Mouse (Mus musculus) kidney, embryonic 15.5 days (tissue): ENCODE data around the gene Hs6st3. TPM values are rescaled to one million over a fixed set of nuclear protein-coding genes. Genes with fewer than 3 reads are reported as not detected.

Experiments used
- ATAC-seq: fragments of 200-750 bp; cut with Nextera tagmentation; replicated peaks from 2 replicates; pipeline ENCODE4 v1.8.0; 2017; ENCODE audit warnings: moderate TSS enrichment; ENCODE audit not compliant: low FRiP score
- H3K27ac ChIP-seq: fragments of 300-500 bp; sonication (generic); 2 replicates; pipeline ENCODE4 v1.5.1; 2015; ENCODE audit warnings: mild to moderate bottlenecking, inconsistent platforms
- H3K27me3 ChIP-seq: fragments of 300-500 bp; sonication (generic); 2 replicates; pipeline ENCODE4 v1.6.1; 2015; ENCODE audit warnings: inconsistent platforms
- H3K36me3 ChIP-seq: fragments of 300-500 bp; sonication (generic); 2 replicates; pipeline ENCODE4 v1.6.1; 2015; ENCODE audit warnings: inconsistent platforms
- H3K4me1 ChIP-seq: fragments of 300-500 bp; sonication (generic); 2 replicates; pipeline ENCODE4 v1.6.1; 2015; ENCODE audit warnings: inconsistent platforms
- H3K4me2 ChIP-seq: fragments of 300-500 bp; sonication (generic); 2 replicates; pipeline ENCODE4 v1.6.1; 2015; ENCODE audit warnings: moderate library complexity, mild to moderate bottlenecking, inconsistent platforms
- H3K4me3 ChIP-seq: fragments of 300-500 bp; sonication (generic); replicated peaks from 2 replicates; pipeline ENCODE4 v1.5.1; 2015; ENCODE audit warnings: mild to moderate bottlenecking, inconsistent platforms
- H3K9ac ChIP-seq: fragments of 300-500 bp; sonication (generic); 2 replicates; pipeline ENCODE4 v1.6.1; 2015; ENCODE audit warnings: mild to moderate bottlenecking, inconsistent platforms
- H3K9me3 ChIP-seq: fragments of 300-500 bp; sonication (generic); replicated peaks from 2 replicates; pipeline ENCODE4 v1.6.1; 2016; ENCODE audit warnings: inconsistent platforms
- WGBS: fragments of 180-500 bp; shearing (Covaris S2); methylation state at CpG from one replicate; pipeline ENCODE4 v1.1.7; 2015; ENCODE audit warnings: mixed read lengths; 5-methylcytosine and 5-hydroxymethylcytosine counted together
- polyA plus RNA-seq: library from polyadenylated mRNA; unstranded; fragments of >200 nt; fragmentation: Nextera tagmentation; extraction: Ambion mirVana; gene quantifications from 2 replicates; pipeline ENCODE4 v1.2.1, GENCODE M21; 2015

Gene Hs6st3
- 0.09 and 0.18 TPM in 2 replicates for polyA plus RNA-seq

DNA sequence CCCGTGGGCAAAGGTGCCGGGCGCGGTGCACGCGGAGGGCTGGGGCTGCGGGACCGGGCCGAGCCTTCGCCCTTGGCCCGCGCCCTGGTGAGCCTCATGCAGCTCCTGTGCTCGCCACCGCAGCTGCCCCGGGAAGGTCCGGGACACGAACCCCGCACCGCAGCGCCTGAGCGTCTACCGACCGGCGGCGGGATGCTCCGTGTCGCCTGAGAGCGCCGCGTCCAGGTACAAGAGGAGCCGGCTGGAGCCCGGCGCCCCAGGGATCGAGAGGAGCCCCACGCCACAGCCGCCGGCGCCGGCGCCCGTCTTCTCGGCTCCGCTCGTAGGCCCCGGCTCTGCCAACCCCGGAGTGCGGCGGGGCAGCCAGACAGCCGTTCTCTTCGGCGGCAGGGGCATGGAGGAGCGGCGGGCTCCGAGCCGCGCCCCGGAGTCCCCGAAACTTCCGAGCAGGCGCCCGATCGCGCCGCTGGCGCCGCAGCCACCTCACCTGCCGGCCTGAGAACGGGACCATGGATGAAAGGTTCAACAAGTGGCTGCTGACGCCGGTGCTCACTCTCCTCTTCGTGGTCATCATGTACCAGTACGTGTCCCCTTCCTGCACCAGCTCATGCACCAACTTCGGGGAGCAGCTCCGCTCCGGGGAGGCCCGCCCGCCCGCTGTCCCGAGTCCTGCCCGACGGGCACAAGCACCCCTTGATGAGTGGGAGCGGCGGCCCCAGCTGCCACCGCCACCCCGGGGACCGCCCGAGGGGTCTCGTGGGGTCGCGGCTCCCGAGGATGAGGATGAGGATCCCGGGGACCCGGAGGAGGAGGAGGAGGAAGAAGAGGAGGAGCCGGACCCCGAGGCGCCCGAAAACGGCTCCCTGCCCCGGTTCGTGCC, at the start of gene Hs6st3:
Gene Hs6st3 (plus strand): TSS at position 436 of the 880 bp plus-strand sequence.
- H3K4me1 ChIP-seq: peaks cover 19% of the 10 kb centered on the region
- peak within 1 kb of the TSS; percentile 57 for H3K9ac ChIP-seq
- no peak within 1 kb of the TSS for H3K27ac ChIP-seq
- H3K36me3 ChIP-seq: no peaks in the 10 kb centered on the region
- peak; percentile 74 for ATAC-seq
- H3K27me3 ChIP-seq: peaks cover 69% of the 10 kb centered on the region
- peak within 1 kb of the TSS; percentile 100 for H3K4me2 ChIP-seq
- no peaks in the 10 kb centered on the region for H3K9me3 ChIP-seq
- H3K4me3 ChIP-seq: peak within 1 kb of the TSS; percentile 54
- WGBS: under 1% methylated on average over 99 of the region's 100 CpGs

DNA sequence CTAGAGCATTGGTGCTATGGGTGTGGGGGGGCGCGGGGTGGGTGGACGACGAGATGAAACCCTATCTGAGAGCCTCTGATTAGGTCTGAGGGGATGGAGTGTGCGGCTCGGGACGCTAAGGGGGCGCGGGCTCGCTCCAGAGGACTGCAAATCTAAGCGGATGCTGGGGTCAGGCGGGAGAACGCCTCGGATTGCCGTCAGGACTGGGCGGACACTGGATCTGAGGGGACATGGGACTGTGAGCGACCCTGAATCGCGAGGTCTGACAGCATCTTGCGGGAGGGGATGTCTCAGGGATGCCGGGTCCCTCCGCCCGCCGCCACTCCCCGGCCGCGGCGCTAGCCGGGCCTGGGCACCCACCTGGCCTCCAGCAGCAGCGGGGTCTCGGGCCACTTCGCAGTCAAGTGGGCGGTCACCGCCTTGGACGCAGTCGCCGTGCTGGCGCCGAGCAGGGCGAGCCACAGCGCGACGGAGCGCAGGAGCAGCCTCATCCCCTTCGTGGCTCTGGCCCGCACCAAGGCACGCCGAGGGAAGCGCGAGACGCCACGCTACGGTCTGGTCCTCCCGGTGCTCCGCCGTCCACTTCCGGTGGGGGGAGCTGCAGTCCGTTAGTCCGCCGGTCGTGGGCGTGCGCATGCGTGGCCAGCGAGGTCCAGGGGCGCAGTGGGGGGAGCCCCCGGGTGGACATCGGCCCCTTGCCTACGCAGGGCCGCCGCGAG, 39.1 kb upstream of the Hs6st3 start, which contains the start of gene Uggt2:
Gene Uggt2 (minus strand): TSS at position 580 of the 719 bp plus-strand sequence.
- under 1% methylated on average over 68 of the region's 72 CpGs for WGBS
- no peaks in the 10 kb centered on the region for H3K27me3 ChIP-seq
- peak within 1 kb of the TSS; percentile 81 for H3K9ac ChIP-seq
- H3K36me3 ChIP-seq: peaks cover 7% of the 10 kb centered on the region
- H3K4me3 ChIP-seq: peak within 1 kb of the TSS; percentile 89
- peak within 1 kb of the TSS; percentile 85 for H3K27ac ChIP-seq
- peaks cover 14% of the 10 kb centered on the region for H3K4me1 ChIP-seq
- peak within 1 kb of the TSS; percentile 92 for H3K4me2 ChIP-seq
- ATAC-seq: peak; percentile 96
- H3K9me3 ChIP-seq: no peaks in the 10 kb centered on the region

DNA sequence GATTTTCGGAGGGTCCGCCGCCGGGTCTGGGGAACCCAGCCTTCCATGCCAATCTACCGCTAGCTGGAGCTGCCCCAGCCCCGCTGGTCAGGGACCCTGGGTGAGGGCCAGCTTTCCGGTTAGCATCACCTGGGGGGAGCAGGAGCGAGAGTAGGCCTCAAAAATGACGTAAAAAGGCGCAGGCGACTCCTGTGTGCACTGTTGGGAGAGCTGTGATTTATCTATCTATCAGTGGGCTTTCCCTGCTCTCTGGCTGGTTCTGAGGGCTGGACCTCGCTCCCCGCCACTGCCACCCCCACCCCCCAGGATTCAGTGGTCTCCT, 38.6 kb upstream of the Hs6st3 start:
- peaks cover 14% of the 10 kb centered on the region for H3K4me1 ChIP-seq
- WGBS: 1% methylated on average over 13 of the region's 13 CpGs
- ATAC-seq: no peak
- H3K4me2 ChIP-seq: peak overlapping the region; percentile 92
- H3K4me3 ChIP-seq: peak overlapping the region; percentile 89
- H3K27ac ChIP-seq: peak overlapping the region; percentile 85
- H3K9ac ChIP-seq: peak overlapping the region; percentile 81
- H3K27me3 ChIP-seq: no peaks in the 10 kb centered on the region
- H3K36me3 ChIP-seq: peaks cover 4% of the 10 kb centered on the region
- no peaks in the 10 kb centered on the region for H3K9me3 ChIP-seq

DNA sequence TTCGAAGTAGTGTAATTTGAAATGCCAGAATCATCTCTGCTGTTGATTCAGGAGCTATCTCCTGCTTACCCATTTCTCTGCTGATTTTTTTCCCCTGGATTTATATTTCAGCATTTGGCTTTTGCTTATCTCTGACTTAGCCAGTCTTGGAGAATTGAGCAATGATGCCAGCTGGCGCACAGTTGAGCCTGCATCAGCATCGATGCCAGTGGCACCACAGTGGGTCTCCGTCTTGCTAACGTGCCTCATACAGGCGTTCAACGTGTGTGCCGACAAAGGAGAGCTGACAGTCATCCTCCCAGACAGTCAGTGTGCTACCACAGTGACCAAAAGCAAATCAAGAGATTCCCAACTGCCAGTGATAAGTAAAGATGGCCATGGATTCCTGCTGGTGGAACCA, 30.6 kb upstream of the Hs6st3 start:
- no peak overlapping the region for H3K4me2 ChIP-seq
- WGBS: 93% methylated on average over 8 of the region's 8 CpGs
- no peak overlapping the region for H3K4me3 ChIP-seq
- no peaks in the 10 kb centered on the region for H3K4me1 ChIP-seq
- no peak for ATAC-seq
- no peak overlapping the region for H3K27ac ChIP-seq
- no peak overlapping the region for H3K9ac ChIP-seq
- no peaks in the 10 kb centered on the region for H3K9me3 ChIP-seq
- H3K27me3 ChIP-seq: no peaks in the 10 kb centered on the region
- H3K36me3 ChIP-seq: no peaks in the 10 kb centered on the region

DNA sequence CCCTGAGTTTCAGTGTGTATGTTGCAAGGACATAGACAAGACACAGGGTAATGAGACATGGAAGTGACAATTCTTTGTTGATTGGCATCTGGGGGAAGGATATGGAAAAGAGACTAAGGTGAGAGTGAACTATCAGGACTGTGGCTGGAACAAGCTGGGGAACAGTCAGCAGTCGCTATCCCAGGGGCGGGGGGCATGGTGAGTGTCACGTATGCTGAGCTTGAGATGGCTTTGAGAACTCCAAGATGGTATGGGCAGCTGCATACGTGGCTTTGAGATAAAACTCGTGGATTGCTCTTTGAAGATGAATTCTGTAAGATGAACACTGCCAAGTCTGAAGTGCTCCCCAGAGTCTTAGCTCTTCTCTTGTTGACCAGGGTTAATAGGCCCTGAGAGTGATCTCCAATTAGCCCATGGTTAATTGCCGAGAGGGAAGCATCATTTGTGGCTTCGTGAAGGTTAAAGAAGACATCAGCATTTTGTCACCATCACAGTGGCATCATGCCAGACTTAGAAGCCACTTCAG, 29.3 kb upstream of the Hs6st3 start:
- Histone ChIP-seq H3K9ac (no peak overlapping the region), H3K36me3 (no peaks in the 10 kb centered on the region), H3K4me3 (no peak overlapping the region), H3K27ac (no peak overlapping the region), H3K4me2 (no peak overlapping the region), H3K9me3 (no peaks in the 10 kb centered on the region), H3K27me3 (no peaks in the 10 kb centered on the region), H3K4me1 (no peaks in the 10 kb centered on the region)
- ATAC-seq: no peak
- WGBS: 69% methylated on average over 7 of the region's 7 CpGs

DNA sequence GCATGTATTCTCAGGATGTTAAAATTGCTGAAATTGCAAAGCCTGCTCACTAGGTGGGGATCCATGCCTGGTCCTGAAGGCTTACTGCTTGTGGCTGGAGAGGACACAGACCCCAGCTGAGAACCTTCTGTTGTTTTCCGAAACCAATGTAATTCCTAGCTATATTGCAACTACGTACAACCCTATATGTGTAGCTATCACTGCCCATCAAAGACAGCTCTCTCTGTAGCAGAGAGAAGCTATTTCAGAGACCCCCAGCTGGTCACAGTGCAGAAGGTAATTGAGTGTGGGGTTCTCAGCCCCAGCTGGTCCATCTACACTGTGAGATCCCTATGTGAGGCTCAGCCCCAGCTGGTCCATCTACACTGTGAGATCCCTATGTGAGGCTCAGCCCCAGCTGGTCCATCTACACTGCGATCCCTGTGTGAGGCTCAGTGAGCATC, 28.3 kb upstream of the Hs6st3 start:
- H3K4me1 ChIP-seq: no peaks in the 10 kb centered on the region
- no peak overlapping the region for H3K4me3 ChIP-seq
- H3K9me3 ChIP-seq: no peaks in the 10 kb centered on the region
- no peak for ATAC-seq
- no peak overlapping the region for H3K4me2 ChIP-seq
- no peaks in the 10 kb centered on the region for H3K27me3 ChIP-seq
- WGBS: 83% methylated on average over 3 of the region's 3 CpGs
- H3K9ac ChIP-seq: no peak overlapping the region
- H3K36me3 ChIP-seq: no peaks in the 10 kb centered on the region
- no peak overlapping the region for H3K27ac ChIP-seq

DNA sequence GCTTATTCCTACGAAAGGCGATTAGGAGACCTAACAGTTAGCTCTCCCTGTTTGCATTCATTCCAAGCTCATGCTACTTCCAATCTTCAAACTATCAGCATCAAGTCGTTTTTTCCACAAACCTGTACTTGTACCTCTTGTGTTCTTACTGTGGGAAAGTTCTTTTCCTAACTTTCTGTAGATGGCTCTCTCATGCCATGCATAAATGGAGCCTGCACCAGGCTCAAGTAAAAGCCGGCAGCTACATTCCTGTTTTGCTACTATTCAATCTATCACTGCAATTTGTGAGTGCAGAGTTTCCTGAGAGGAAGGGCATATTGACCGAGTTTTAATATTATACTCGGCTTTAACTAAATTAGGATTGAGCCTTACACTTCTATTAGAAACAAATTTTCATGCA, 25.6 kb upstream of the Hs6st3 start:
- 69% methylated on average over 6 of the region's 6 CpGs for WGBS
- Histone ChIP-seq H3K27me3 (no peaks in the 10 kb centered on the region), H3K4me3 (no peak overlapping the region), H3K4me2 (no peak overlapping the region), H3K36me3 (no peaks in the 10 kb centered on the region), H3K9ac (no peak overlapping the region), H3K4me1 (no peaks in the 10 kb centered on the region), H3K27ac (no peak overlapping the region), H3K9me3 (no peaks in the 10 kb centered on the region)
- ATAC-seq: no peak

DNA sequence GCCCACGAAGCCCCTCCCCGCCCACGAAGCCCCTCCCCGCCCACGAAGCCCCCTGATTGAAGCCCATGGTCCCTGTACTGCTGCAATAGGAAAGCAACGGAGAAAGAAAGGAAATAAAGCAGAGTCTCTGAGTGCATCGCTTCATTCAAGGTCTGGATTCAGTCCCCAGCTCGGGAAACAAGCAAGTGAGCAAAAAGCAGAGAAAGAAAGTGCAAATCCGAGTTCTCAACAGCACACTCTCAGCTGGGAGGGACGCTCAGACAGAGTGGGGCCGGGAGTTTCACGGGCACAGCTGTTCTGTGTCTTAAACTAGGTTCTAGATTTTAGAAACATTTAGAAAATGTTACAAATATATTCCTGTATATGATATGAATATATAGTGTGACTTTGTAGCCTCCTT, 14.6 kb upstream of the Hs6st3 start:
- WGBS: 3% methylated on average over 12 of the region's 12 CpGs
- peak; percentile 46; the same call in 1 of the 2 replicates for ATAC-seq
- H3K27ac ChIP-seq: peak overlapping the region; percentile 41; the same call in 1 of the 2 replicates

DNA sequence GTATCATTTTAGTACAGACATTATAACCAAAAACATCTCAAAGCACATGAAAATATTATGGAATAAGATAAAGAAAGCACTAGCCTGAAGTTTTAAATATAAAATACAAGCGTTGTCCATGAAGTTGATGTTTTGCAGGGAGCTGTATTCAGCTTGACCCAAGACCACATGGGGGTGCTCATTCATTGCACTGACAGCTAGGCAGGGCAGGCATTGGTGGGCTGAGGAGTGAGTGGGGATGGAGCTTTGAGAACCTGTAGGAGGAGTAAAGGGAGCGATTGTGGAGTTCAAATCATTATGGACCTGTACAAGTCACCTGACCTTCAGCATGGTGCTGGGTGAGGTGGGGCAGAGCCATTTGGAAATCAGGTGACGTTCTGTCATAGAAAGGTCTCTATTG, 14.1 kb upstream of the Hs6st3 start:
- Histone ChIP-seq H3K36me3 (no peaks in the 10 kb centered on the region), H3K9me3 (no peaks in the 10 kb centered on the region), H3K27ac (peak overlapping the region; percentile 41; the same call in 1 of the 2 replicates), H3K9ac (no peak overlapping the region), H3K4me3 (peak overlapping the region; percentile 42), H3K4me2 (peak overlapping the region; percentile 65), H3K27me3 (no peaks in the 10 kb centered on the region), H3K4me1 (peaks cover 4% of the 10 kb centered on the region; the same call in 1 of the 2 replicates)
- ATAC-seq: peak; percentile 89
- WGBS: 22% methylated on average over 3 of the region's 3 CpGs

More for the DNA sequence above, 14.6 kb upstream of the Hs6st3 start:
- peaks cover 4% of the 10 kb centered on the region; the same call in 1 of the 2 replicates for H3K4me1 ChIP-seq
- 0 out of 2 replicates have a peak overlapping the region, but pooled peaks have one; percentile 23 for H3K9ac ChIP-seq
- no peaks in the 10 kb centered on the region for H3K9me3 ChIP-seq
- peak overlapping the region; percentile 42 for H3K4me3 ChIP-seq
- no peaks in the 10 kb centered on the region for H3K27me3 ChIP-seq
- H3K36me3 ChIP-seq: no peaks in the 10 kb centered on the region
- peak overlapping the region; percentile 65 for H3K4me2 ChIP-seq

DNA sequence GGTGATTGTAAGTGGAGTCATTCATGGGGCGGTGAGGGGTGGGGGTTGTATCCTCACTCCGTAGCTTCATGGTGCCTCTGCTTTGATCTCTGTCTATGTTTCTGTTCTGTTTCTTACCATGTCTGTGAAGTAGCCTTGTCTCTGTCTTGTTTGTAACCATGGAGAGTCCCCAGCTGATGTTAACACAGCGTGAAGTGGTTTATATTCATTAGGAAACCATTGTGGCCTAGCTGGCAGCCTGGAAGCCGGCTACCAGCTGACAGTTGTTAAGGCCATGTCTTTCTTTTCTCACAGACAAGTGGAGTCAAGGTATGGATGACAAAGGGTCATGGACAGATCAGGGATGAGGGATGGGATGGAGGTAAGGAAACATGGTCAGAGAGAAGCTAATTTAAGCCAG, 12.3 kb upstream of the Hs6st3 start:
- no peaks in the 10 kb centered on the region for H3K9me3 ChIP-seq
- H3K27me3 ChIP-seq: no peaks in the 10 kb centered on the region
- H3K4me1 ChIP-seq: peaks cover 4% of the 10 kb centered on the region; the same call in 1 of the 2 replicates
- no peak for ATAC-seq
- H3K4me3 ChIP-seq: no peak overlapping the region
- H3K36me3 ChIP-seq: no peaks in the 10 kb centered on the region
- H3K9ac ChIP-seq: no peak overlapping the region
- H3K4me2 ChIP-seq: no peak overlapping the region
- H3K27ac ChIP-seq: no peak overlapping the region
- WGBS: 50% methylated on average over 4 of the region's 4 CpGs

DNA sequence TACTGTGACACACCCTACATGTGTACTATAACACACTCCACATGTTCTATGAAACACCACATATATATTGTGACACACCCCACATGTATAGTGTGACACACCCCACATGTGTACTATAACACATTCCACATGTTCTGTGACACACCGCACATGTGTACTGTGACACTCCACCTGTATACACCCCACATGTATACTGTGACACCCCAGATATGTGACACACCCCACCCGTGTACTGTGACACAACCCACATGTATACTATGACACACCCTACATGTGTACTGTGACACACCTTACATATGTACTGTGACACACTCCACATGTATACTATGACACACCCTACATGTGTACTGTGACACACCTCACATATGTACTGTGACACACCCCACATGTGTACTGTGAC, 10.8 kb upstream of the Hs6st3 start:
- ATAC-seq: 0 out of 2 replicates have a peak, but pooled peaks have one; percentile 37
- Histone ChIP-seq H3K36me3 (no peaks in the 10 kb centered on the region), H3K27ac (no peak overlapping the region), H3K4me1 (peaks cover 4% of the 10 kb centered on the region; the same call in 1 of the 2 replicates), H3K9ac (no peak overlapping the region), H3K27me3 (no peaks in the 10 kb centered on the region), H3K9me3 (no peaks in the 10 kb centered on the region), H3K4me3 (no peak overlapping the region), H3K4me2 (no peak overlapping the region)
- WGBS: 92% methylated on average over 2 of the region's 2 CpGs

DNA sequence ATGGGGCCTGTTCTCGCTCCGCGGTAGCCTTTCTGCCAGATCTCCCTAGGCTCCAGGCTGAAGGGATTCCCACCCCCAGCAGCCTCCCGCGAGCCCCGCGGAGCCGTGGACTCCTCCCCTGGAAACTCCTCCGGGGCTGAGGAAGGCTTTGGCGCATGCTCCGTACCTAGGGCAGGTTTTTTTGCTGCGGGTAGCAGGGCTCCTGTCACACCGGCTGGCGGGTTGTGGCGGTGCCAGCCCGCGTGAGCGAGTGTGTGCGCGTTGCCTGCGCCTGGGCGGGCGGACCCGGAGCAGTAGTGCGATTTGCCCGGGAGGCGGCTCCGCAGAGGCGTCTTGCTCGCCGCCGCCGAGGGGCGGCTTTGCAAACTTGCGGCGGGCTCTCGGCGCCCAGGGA, 632 bp upstream of the Hs6st3 start:
- Histone ChIP-seq H3K9ac (peak overlapping the region; percentile 57), H3K27me3 (peaks cover 65% of the 10 kb centered on the region), H3K4me2 (peak overlapping the region; percentile 100), H3K36me3 (no peaks in the 10 kb centered on the region), H3K9me3 (no peaks in the 10 kb centered on the region), H3K4me1 (peaks cover 19% of the 10 kb centered on the region), H3K4me3 (peak overlapping the region; percentile 54), H3K27ac (no peak overlapping the region)
- peak; percentile 84 for ATAC-seq
- whole genome bisulfite sequencing: under 1% methylated on average over 27 of the region's 38 CpGs
